Mouse (Mus musculus): ENCODE data around the gene Armc2.

DNA sequence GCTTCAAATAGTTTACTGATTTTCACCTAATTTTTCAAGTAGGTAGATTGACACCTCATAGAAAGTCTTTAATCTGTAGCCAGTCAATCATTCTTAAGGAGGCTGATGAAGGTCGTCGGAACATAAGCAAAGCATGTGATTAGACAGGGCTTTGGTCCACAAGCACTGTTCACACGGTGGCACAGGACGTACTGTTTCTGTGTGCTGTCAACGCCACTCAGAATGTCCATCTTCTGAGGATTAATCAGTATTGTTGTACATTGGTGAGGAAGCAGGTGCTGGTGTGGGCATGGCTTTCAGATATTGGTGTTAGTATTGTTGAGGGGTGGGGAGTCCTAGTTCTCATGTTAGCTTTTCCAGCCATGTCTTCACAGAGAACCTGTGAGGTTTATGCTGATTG, 128.7 kb downstream of the Armc2 start:
- TF ChIP-seq UBTF (IDR thresholded peaks at IDR 0.05; ENCODE audit: low read depth, low read length) (no peak), MEF2A (IDR thresholded peaks at IDR 0.05; ENCODE audit: borderline replicate concordance, low read depth, low read length) (no peak), JUN (IDR thresholded peaks at IDR 0.05; ENCODE audit: insufficient read depth, low read depth, low read length) (no peak), POLR2AphosphoS2 (IDR thresholded peaks at IDR 0.05; ENCODE audit: low read depth, low read length) (no peak), POLR2A (IDR thresholded peaks at IDR 0.05; ENCODE audit: low read depth, low read length) (no peak), TCF12 (IDR thresholded peaks at IDR 0.05; ENCODE audit: low read depth, low read length) (no peak)

Data from CH12.LX (cell line).